Mouse (Mus musculus): Measurements from ENCODE around the gene Cpsf6. TPM values are rescaled to one million over a fixed set of nuclear protein-coding genes. Genes with fewer than 3 reads are reported as not detected.
A peak's percentile ranks its signal among the peaks of the same experiment; 100 is the strongest.

The Cpsf6 gene
- polyA plus RNA-seq, 1 experiment, result 51.9 TPM

DNA sequence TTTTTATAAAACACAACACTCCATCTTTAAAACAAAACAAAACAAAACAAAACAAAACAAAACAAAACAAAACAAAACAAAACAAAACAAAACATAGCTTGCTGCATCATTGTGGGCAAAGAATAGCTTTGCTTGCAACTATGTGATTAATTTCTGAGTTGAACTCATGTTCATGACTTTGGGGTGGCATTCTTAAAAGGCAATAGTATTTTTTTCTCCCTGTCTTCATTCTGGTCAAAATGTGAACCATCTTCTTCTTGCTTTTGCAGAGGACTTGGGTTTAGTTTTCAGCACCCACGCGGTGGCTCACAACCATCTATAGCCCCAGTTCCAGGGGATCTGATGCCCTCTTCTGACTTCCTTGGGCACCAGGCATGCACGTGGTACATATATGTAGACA, 20.0 kb upstream of the Cpsf6 start:
- no peaks in the 10 kb centered on the region for H3K36me3 ChIP-seq (ENCODE audit: control insufficient read depth, insufficient read depth, low read length)
- H3K27ac ChIP-seq (ENCODE audit: insufficient read depth, low read length), result no peak overlapping the region
- no peaks in the 10 kb centered on the region for H3K27me3 ChIP-seq (ENCODE audit: control insufficient read depth, insufficient read depth, low read length)
- no peak overlapping the region for H3K4me3 ChIP-seq (ENCODE audit: extremely low read depth, insufficient read depth, insufficient read length)
- TF ChIP-seq CTCF (IDR thresholded peaks at IDR 0.05; ENCODE audit: extremely low read depth, insufficient read depth, insufficient read length, insufficient replicate concordance) (no peak), POLR2A (IDR thresholded peaks at IDR 0.05; ENCODE audit: low read depth, low read length) (no peak)
- DNase-seq (ENCODE audit: low read depth in 1 of 2, low spot score in 2 of 2), result no peak
- peaks cover 7% of the 10 kb centered on the region; the same call in 1 of the 2 replicates for H3K4me1 ChIP-seq (ENCODE audit: control insufficient read depth, insufficient read depth, insufficient read length)
- WGBS, result 92% methylated on average over 3 of the region's 3 CpGs

GRCm38 (mm10) chr10:117399196-117399595, 19.4 kb upstream of the Cpsf6 start:
- H3K4me1 ChIP-seq (ENCODE audit: control insufficient read depth, insufficient read depth, insufficient read length), result peaks cover 7% of the 10 kb centered on the region; the same call in 1 of the 2 replicates
- no peaks in the 10 kb centered on the region for H3K36me3 ChIP-seq (ENCODE audit: control insufficient read depth, insufficient read depth, low read length)
- H3K27me3 ChIP-seq (ENCODE audit: control insufficient read depth, insufficient read depth, low read length), result no peaks in the 10 kb centered on the region
- DNase-seq (ENCODE audit: low read depth in 1 of 2, low spot score in 2 of 2), result no peak
- TF ChIP-seq CTCF (IDR thresholded peaks at IDR 0.05; ENCODE audit: extremely low read depth, insufficient read depth, insufficient read length, insufficient replicate concordance) (no peak), POLR2A (IDR thresholded peaks at IDR 0.05; ENCODE audit: low read depth, low read length) (no peak)
- H3K4me3 ChIP-seq (ENCODE audit: extremely low read depth, insufficient read depth, insufficient read length), result no peak overlapping the region
- WGBS, result 78% methylated on average over 2 of the region's 2 CpGs
- H3K27ac ChIP-seq (ENCODE audit: insufficient read depth, low read length), result no peak overlapping the region

DNA sequence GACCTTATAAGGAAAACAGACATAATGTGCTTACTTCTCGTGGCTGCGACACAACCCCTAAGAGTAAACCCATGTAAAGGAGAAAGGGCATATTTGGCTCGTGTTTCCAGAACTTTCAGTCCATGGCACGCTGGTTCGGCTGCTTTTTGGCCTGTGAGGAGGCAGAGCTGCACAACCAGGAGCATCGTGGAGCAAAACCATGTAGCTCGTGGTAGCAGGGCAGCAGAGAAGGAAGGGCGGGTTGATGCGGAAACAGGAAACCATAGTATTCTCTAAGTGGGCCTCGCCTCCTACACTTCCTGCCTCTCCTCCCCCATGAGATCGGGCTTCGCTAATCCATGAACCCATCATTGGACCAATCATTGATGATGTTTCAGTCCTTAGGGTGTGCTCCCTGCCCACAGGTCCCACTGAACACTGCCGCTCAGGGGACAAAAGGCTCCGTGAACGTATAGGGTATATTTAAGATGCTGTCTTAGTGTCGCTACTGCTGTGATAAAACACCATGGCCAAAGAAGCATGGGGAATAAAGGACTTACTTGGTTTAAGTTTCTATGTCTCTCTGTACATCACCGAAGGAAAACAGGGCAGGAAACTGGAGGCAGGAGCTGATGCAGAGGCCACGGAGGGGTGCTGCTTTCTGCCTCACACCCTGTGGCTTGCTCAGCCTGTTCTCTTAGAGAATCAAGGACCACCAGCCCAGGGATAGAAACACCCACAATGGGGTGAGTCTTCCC, 18.4 kb upstream of the Cpsf6 start:
- TF ChIP-seq CTCF (IDR thresholded peaks at IDR 0.05; ENCODE audit: extremely low read depth, insufficient read depth, insufficient read length, insufficient replicate concordance) (no peak), POLR2A (IDR thresholded peaks at IDR 0.05; ENCODE audit: low read depth, low read length) (no peak; the same call in 1 of the 2 replicates)
- Histone ChIP-seq H3K4me3 (ENCODE audit: extremely low read depth, insufficient read depth, insufficient read length) (no peak overlapping the region), H3K36me3 (ENCODE audit: control insufficient read depth, insufficient read depth, low read length) (no peaks in the 10 kb centered on the region), H3K27ac (ENCODE audit: insufficient read depth, low read length) (peak overlapping the region; percentile 37; the same call in 1 of the 2 replicates), H3K4me1 (ENCODE audit: control insufficient read depth, insufficient read depth, insufficient read length) (peaks cover 7% of the 10 kb centered on the region; the same call in 1 of the 2 replicates), H3K27me3 (ENCODE audit: control insufficient read depth, insufficient read depth, low read length) (no peaks in the 10 kb centered on the region)
- DNase-seq (ENCODE audit: low read depth in 1 of 2, low spot score in 2 of 2), result peak in 1 of 2 experiments; percentile 57
- WGBS, result 46% methylated on average over 18 of the region's 18 CpGs

GRCm38 (mm10) chr10:117397106-117397625, 17.4 kb upstream of the Cpsf6 start:
- no peak overlapping the region for H3K27ac ChIP-seq (ENCODE audit: insufficient read depth, low read length)
- DNase-seq (ENCODE audit: low read depth in 1 of 2, low spot score in 2 of 2), result no peak
- WGBS, result 56% methylated on average over 10 of the region's 10 CpGs
- peaks cover 7% of the 10 kb centered on the region; the same call in 1 of the 2 replicates for H3K4me1 ChIP-seq (ENCODE audit: control insufficient read depth, insufficient read depth, insufficient read length)
- no peak overlapping the region for H3K4me3 ChIP-seq (ENCODE audit: extremely low read depth, insufficient read depth, insufficient read length)
- H3K36me3 ChIP-seq (ENCODE audit: control insufficient read depth, insufficient read depth, low read length), result no peaks in the 10 kb centered on the region
- no peaks in the 10 kb centered on the region for H3K27me3 ChIP-seq (ENCODE audit: control insufficient read depth, insufficient read depth, low read length)
- TF ChIP-seq POLR2A (IDR thresholded peaks at IDR 0.05; ENCODE audit: low read depth, low read length) (no peak), CTCF (IDR thresholded peaks at IDR 0.05; ENCODE audit: extremely low read depth, insufficient read depth, insufficient read length, insufficient replicate concordance) (no peak)

DNA sequence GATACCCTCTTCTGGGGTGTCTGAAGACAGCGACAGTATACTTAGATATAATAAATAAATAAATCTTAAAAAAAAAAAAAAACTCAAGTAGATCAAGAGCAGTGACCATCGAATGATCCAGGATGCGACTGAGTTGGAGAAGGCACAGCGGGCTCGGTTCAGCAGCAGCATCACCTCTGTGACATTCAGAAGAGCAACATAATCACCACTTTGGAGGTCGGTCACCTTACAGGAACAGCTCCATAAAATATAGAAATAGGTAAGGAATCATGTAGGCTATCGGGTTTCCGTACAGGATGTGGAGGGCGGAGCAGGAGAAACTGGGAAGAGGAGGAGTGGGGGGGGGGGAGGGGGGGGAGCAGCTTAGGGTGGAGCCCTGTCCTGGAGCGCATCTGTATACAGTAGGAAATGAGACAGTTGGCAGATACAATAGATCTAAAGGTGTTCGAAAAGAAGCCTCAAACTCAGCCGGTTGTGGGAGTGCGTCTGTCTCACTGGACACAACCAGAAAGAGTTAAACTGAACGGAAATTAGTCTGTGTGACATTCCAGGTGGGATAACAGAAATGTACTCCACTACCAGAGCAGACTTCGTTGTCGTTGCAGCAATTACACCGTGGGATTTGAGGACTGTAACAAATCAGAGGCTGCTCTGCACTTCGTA, 16.7 kb upstream of the Cpsf6 start:
- peaks cover 7% of the 10 kb centered on the region; the same call in 1 of the 2 replicates for H3K4me1 ChIP-seq (ENCODE audit: control insufficient read depth, insufficient read depth, insufficient read length)
- no peak for DNase-seq (ENCODE audit: low read depth in 1 of 2, low spot score in 2 of 2)
- no peaks in the 10 kb centered on the region for H3K36me3 ChIP-seq (ENCODE audit: control insufficient read depth, insufficient read depth, low read length)
- TF ChIP-seq POLR2A (IDR thresholded peaks at IDR 0.05; ENCODE audit: low read depth, low read length), result no peak
- TF ChIP-seq CTCF (IDR thresholded peaks at IDR 0.05; ENCODE audit: extremely low read depth, insufficient read depth, insufficient read length, insufficient replicate concordance), result no peak
- no peaks in the 10 kb centered on the region for H3K27me3 ChIP-seq (ENCODE audit: control insufficient read depth, insufficient read depth, low read length)
- H3K4me3 ChIP-seq (ENCODE audit: extremely low read depth, insufficient read depth, insufficient read length), result no peak overlapping the region
- 79% methylated on average over 18 of the region's 18 CpGs for WGBS
- H3K27ac ChIP-seq (ENCODE audit: insufficient read depth, low read length), result no peak overlapping the region

GRCm38 (mm10) chr10:117395801-117396200, 16.0 kb upstream of the Cpsf6 start:
- WGBS, result 79% methylated on average over 2 of the region's 2 CpGs
- Histone ChIP-seq H3K4me3 (ENCODE audit: extremely low read depth, insufficient read depth, insufficient read length) (no peak overlapping the region), H3K36me3 (ENCODE audit: control insufficient read depth, insufficient read depth, low read length) (no peaks in the 10 kb centered on the region), H3K27ac (ENCODE audit: insufficient read depth, low read length) (no peak overlapping the region), H3K27me3 (ENCODE audit: control insufficient read depth, insufficient read depth, low read length) (no peaks in the 10 kb centered on the region), H3K4me1 (ENCODE audit: control insufficient read depth, insufficient read depth, insufficient read length) (peaks cover 7% of the 10 kb centered on the region; the same call in 1 of the 2 replicates)
- no peak for DNase-seq (ENCODE audit: low read depth in 1 of 2, low spot score in 2 of 2)
- TF ChIP-seq POLR2A (IDR thresholded peaks at IDR 0.05; ENCODE audit: low read depth, low read length), result no peak
- TF ChIP-seq CTCF (IDR thresholded peaks at IDR 0.05; ENCODE audit: extremely low read depth, insufficient read depth, insufficient read length, insufficient replicate concordance), result no peak

All from spleen, adult 2 months (tissue).